Mouse (Mus musculus) kidney, embryonic 14.5 days (tissue): ENCODE data around the gene Dgke. TPM values are rescaled to one million over a fixed set of nuclear protein-coding genes. Genes with fewer than 3 reads are reported as not detected.

Source experiments
- ATAC-seq: fragments of 200-750 bp; cut with Nextera tagmentation; 2 replicates; pipeline ENCODE4 v1.8.0; 2017; ENCODE audit warnings: moderate number of reproducible peaks, mild to moderate bottlenecking, moderate TSS enrichment, moderate library complexity; ENCODE audit not compliant: low FRiP score, low TSS enrichment
- H3K27ac ChIP-seq: fragments of 300-500 bp; sonication (generic); 2 replicates; pipeline ENCODE4 v1.5.1; 2014; ENCODE audit warnings: low read depth, mild to moderate bottlenecking, low read length, moderate library complexity, mixed read lengths
- H3K27me3 ChIP-seq: fragments of 300-500 bp; sonication (generic); 2 replicates; pipeline ENCODE4 v1.6.1; 2014; ENCODE audit warnings: mild to moderate bottlenecking, low read length; ENCODE audit not compliant: control insufficient read depth, insufficient read depth
- H3K36me3 ChIP-seq: fragments of 300-500 bp; sonication (generic); 2 replicates; pipeline ENCODE4 v1.6.1; 2014; ENCODE audit warnings: low read length, mixed read lengths; ENCODE audit not compliant: control insufficient read depth, insufficient read depth
- H3K4me1 ChIP-seq: fragments of 300-500 bp; sonication (generic); 2 replicates; pipeline ENCODE4 v1.6.1; 2014; ENCODE audit warnings: low read length, mixed read lengths; ENCODE audit not compliant: control insufficient read depth, insufficient read depth
- H3K4me2 ChIP-seq: fragments of 300-500 bp; sonication (generic); replicated peaks from 2 replicates; pipeline ENCODE4 v1.6.1; 2014; ENCODE audit warnings: low read depth, mild to moderate bottlenecking, low read length
- H3K4me3 ChIP-seq: fragments of 300-500 bp; sonication (generic); 2 replicates; pipeline ENCODE4 v1.5.1; 2014; ENCODE audit warnings: mild to moderate bottlenecking, low read length
- H3K9ac ChIP-seq: fragments of 300-500 bp; sonication (generic); 2 replicates; pipeline ENCODE4 v1.6.1; 2014; ENCODE audit warnings: low read depth, mild to moderate bottlenecking, low read length, moderate library complexity
- H3K9me3 ChIP-seq: fragments of 300-500 bp; sonication (generic); 2 replicates; pipeline ENCODE4 v1.6.1; 2016; ENCODE audit warnings: low read length; ENCODE audit not compliant: control insufficient read depth
- WGBS: fragments of 180-500 bp; shearing (Covaris S2); extraction: QIAGEN DNeasy Blood & Tissue Kit; methylation state at CpG from one replicate; pipeline ENCODE4 v1.1.7; 2014; 5-methylcytosine and 5-hydroxymethylcytosine counted together
- polyA plus RNA-seq: library from polyadenylated mRNA; unstranded; fragments of >200 nt; fragmentation: Nextera tagmentation; extraction: Ambion mirVana; gene quantifications from 2 replicates; pipeline ENCODE4 v1.2.1, GENCODE M21; 2014

Gene Dgke
- polyA plus RNA-seq, 1 experiment from 2014 or later: 5.3 TPM

DNA sequence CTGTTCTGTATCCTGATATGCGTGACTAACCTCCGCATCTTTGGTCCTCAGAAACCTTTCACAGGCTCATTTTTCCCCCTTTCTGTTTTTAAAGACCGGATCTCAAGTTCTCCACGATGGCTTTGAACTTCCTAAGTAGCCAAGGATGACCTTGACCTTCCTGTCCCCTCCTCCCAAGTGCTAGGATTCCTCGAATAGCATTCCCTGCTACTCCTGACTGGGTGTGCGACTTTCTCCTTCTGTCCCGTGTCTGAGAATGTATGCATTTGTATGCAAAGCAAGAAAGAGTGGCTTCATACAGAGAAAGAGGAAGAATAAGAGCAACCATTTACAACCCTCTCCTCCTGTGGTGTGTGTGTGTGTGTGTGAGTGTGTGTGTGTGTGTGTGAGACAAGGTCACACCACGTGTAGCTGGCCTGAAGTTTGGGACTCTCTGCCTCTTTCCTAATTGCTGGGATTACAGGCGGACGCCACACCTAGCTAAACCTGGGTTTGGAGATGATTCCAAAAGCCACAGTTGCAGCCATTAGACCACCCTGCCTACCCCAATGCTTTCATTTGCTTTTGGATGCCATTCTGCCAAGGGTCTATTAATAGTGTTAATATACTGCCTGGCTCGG, 1.3 kb upstream of the Dgke start:
- WGBS: 52% methylated on average over 11 of the region's 11 CpGs
- Histone ChIP-seq H3K27ac (no peak overlapping the region), H3K9ac (no peak overlapping the region), H3K4me1 (no peaks in the 10 kb centered on the region), H3K36me3 (no peaks in the 10 kb centered on the region), H3K27me3 (no peaks in the 10 kb centered on the region), H3K4me2 (no peak overlapping the region), H3K4me3 (no peak overlapping the region), H3K9me3 (no peaks in the 10 kb centered on the region)
- no peak for ATAC-seq

- Histone ChIP-seq H3K4me3 (no peak overlapping the region), H3K4me2 (no peak overlapping the region), H3K9me3 (no peaks in the 10 kb centered on the region), H3K27me3 (no peaks in the 10 kb centered on the region), H3K27ac (no peak overlapping the region), H3K36me3 (no peaks in the 10 kb centered on the region), H3K9ac (no peak overlapping the region), H3K4me1 (no peaks in the 10 kb centered on the region)
- ATAC-seq: no peak
- 70% methylated on average over 6 of the region's 6 CpGs for WGBS
Observed at GRCm38 (mm10) chr11:89067301-89067822, 712 bp upstream of the Dgke start.

DNA sequence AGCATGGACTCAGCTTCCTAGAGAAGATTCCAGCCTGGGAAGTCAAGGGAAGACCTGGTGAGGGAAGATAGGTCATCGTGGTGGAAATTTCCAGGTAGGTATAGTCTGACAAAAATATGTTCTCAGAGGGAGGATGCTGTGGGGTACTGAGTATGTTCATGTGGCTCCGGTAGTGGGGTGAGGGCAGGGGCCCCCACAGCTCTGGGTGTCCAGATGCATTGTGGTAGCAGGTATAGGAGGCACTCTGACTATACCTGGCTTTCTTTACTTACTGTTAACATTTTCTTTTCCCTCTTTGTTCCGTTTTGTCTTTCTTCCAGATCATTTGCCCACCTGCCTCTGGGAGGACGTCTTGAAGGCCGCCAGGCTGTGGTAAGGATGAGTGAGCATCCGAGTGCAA, 524 bp downstream of the Dgke start:
- Histone ChIP-seq H3K27me3 (no peaks in the 10 kb centered on the region), H3K4me2 (no peak overlapping the region), H3K27ac (no peak overlapping the region), H3K4me1 (no peaks in the 10 kb centered on the region), H3K9ac (no peak overlapping the region), H3K9me3 (no peaks in the 10 kb centered on the region), H3K36me3 (no peaks in the 10 kb centered on the region), H3K4me3 (no peak overlapping the region)
- 68% methylated on average over 6 of the region's 6 CpGs for WGBS
- ATAC-seq: no peak

- H3K27ac ChIP-seq: no peak overlapping the region
- H3K9ac ChIP-seq: no peak overlapping the region
- no peak overlapping the region for H3K4me3 ChIP-seq
- no peak for ATAC-seq
- H3K27me3 ChIP-seq: no peaks in the 10 kb centered on the region
- no peaks in the 10 kb centered on the region for H3K4me1 ChIP-seq
- no peaks in the 10 kb centered on the region for H3K9me3 ChIP-seq
- H3K36me3 ChIP-seq: no peaks in the 10 kb centered on the region
- no peak overlapping the region for H3K4me2 ChIP-seq
- 91% methylated on average over 3 of the region's 3 CpGs for WGBS
Observed at GRCm38 (mm10) chr11:89065297-89065696, 1.4 kb downstream of the Dgke start.

DNA sequence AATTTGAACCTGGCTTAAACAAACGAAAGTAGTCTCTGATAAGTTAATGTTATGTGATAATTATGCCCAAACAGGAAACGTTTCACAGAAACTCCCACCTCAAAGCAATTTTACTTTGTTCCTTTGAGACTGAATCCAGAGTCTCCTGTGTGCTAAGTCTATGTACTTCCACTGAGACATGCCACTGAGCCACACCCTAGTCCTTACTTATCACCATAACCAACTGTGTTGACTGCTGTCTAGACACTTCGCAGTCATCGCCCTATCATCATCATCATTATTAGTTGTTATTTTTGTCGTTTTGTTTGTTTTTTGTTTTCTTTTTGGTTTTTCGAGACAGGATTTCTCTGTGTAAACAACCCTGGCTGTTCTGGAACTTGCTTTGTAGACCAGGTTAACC, 2.3 kb downstream of the Dgke start:
- no peak for ATAC-seq
- Histone ChIP-seq H3K27me3 (no peaks in the 10 kb centered on the region), H3K4me2 (no peak overlapping the region), H3K4me1 (peaks cover 7% of the 10 kb centered on the region), H3K9me3 (no peaks in the 10 kb centered on the region), H3K9ac (no peak overlapping the region), H3K36me3 (no peaks in the 10 kb centered on the region), H3K27ac (no peak overlapping the region), H3K4me3 (no peak overlapping the region)
- 83% methylated on average over 6 of the region's 6 CpGs for WGBS

- no peaks in the 10 kb centered on the region for H3K27me3 ChIP-seq
- no peak overlapping the region for H3K27ac ChIP-seq
- H3K9ac ChIP-seq: no peak overlapping the region
- no peak overlapping the region for H3K4me3 ChIP-seq
- no peak overlapping the region for H3K4me2 ChIP-seq
- no peaks in the 10 kb centered on the region for H3K9me3 ChIP-seq
- 61% methylated on average over 7 of the region's 7 CpGs for whole genome bisulfite sequencing
- H3K4me1 ChIP-seq: peaks cover 14% of the 10 kb centered on the region
- H3K36me3 ChIP-seq: no peaks in the 10 kb centered on the region
- ATAC-seq: no peak
Observed at GRCm38 (mm10) chr11:89061362-89061761, 5.3 kb downstream of the Dgke start.

DNA sequence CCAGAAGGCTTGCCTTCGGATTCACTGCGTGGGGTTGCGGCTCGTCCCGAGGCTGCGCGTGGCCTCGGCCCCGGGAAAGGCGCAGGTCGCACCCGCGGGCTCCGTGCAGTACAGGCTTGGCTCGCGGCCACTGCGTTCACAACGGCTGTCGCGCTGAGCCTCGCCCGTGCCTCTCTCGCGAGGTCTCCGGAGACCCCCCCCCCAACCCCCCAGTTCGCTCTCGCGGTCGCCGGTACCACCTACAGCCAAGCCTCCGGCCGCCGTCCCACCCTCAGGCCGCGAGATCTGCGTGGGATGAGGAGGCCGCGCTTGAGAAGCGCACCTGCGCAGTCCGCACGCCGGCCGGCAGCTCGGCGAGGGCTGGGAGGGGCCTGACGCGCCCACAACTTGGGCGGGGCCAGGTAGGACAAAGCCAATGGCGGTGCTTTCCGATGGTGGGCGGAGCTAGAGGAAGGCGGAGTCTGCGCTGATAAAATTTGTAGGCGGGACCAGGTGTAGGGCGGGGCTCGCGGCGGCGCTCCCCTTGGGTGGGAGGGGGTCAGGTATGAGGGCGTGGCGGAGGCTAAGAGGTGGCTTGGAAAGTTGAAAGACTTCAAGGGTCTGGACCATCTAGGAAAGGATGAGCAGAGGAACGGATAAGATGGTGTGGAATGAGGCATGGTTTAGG, 6.1 kb downstream of the Dgke start:
- H3K36me3 ChIP-seq: no peaks in the 10 kb centered on the region
- H3K9me3 ChIP-seq: no peaks in the 10 kb centered on the region
- H3K9ac ChIP-seq: peak overlapping the region; percentile 78
- peak; percentile 95 for ATAC-seq
- H3K27ac ChIP-seq: no peak overlapping the region
- under 1% methylated on average over 63 of the region's 63 CpGs for WGBS
- H3K4me2 ChIP-seq: peak overlapping the region; percentile 87
- peaks cover 14% of the 10 kb centered on the region for H3K4me1 ChIP-seq
- no peaks in the 10 kb centered on the region for H3K27me3 ChIP-seq
- H3K4me3 ChIP-seq: peak overlapping the region; percentile 72

DNA sequence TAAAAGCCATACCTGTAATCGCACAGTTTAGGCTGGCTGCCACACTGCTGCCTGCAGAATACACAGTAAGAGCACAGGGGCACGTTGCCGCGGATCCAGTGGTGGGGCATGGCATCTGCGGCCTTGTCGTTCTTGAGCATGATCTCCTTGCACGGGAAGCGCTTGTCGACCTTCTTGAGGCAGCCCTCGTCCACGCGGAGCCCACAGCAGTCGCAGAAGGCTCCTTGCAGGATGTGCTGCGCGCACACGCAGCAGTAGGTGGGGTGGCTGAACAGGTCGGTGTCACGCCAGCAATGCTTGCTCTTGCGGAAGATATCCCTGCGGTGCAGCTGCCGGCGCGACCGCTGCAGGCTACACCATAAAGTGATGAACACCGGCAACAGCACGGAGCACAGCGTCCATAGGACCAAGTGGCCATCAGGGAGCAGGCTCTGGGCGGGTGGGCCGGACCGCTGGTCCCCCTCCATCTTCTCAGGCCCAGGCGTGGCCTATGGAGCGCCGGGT, 6.7 kb downstream of the Dgke start:
- Histone ChIP-seq H3K27ac (no peak overlapping the region), H3K4me3 (peak overlapping the region; percentile 72)
- peak; percentile 80; the same call in 1 of the 2 replicates for ATAC-seq

More for the DNA sequence above, 6.7 kb downstream of the Dgke start:
- H3K9ac ChIP-seq: peak overlapping the region; percentile 78
- WGBS: under 1% methylated on average over 33 of the region's 33 CpGs
- H3K4me2 ChIP-seq: peak overlapping the region; percentile 87
- H3K36me3 ChIP-seq: no peaks in the 10 kb centered on the region
- H3K9me3 ChIP-seq: no peaks in the 10 kb centered on the region
- no peaks in the 10 kb centered on the region for H3K27me3 ChIP-seq
- H3K4me1 ChIP-seq: peaks cover 14% of the 10 kb centered on the region
